Mouse (Mus musculus) E14TG2a.4 (cell line): ENCODE measurements around the gene Hsf2bp.

Source experiments
- CTCF ChIP-seq: conservative IDR thresholded peaks from 2 replicates; pipeline ENCODE4 v1.5.1; 2014; ENCODE audit warnings: low read length
- NANOG ChIP-seq: IDR thresholded peaks from 2 replicates; pipeline ENCODE4 v1.6.1; 2014; ENCODE audit warnings: borderline replicate concordance, low read length, mixed read lengths
- POU5F1 ChIP-seq: IDR thresholded peaks from 2 replicates; pipeline ENCODE4 v1.6.1; 2014; ENCODE audit warnings: low read length, borderline replicate concordance

DNA sequence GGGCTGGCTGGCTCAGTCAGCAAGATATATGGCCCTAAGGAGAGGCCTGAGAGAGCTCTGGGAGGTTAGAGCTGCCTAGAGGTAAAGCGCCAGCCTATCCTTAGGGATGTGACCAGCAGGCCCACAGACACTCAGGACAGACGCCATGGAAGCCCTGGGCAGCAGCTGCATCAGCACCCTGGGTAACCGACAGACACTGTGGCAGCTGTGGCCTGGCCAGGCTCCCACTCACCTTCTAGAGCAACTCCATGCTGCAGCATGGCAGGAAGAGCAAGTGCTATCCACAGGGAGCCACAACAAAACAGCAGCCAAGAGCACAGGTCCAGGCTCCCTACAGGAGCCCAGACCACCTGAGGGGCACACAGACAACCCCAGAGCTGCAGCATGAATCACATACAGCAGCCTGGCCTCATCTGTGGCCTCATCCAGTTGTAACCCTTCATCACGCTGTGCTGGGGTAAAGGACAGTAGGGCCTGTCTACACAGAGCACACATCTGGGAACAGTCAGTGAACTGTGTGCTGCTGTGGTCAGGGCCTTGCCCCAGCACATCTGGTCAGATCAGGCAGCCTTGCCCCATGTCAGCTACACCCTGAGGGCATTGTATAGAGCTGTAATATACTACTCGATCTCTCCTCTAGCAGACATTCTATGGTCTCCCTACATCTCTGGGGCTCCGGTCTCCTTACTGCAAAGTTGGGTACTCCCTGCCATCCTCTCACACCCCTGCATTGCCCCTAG, 100.9 kb downstream of the Hsf2bp start:
- TF ChIP-seq CTCF (no peak), POU5F1 (no peak), NANOG (no peak)
